Mouse (Mus musculus): ENCODE data around the gene Olfr262.
"Not testable (repeated sequence)": the region's sequence is repeated elsewhere in the genome, so short reads cannot be mapped to it uniquely, and the experiment has no call there.

Gene Olfr262

GRCm38 (mm10) chr19:12241559-12241958 lies at the start of gene Olfr262:
Gene Olfr262 (minus strand): TSS chr19:12241659.
- DNase-seq (ENCODE audit: low spot score in 2 of 2), result no peak

GRCm38 (mm10) chr19:12279554-12279953 lies 38.1 kb upstream of the Olfr262 start, which contains the start of gene Olfr1434:
Gene Olfr1434 (plus strand): TSS chr19:12279854.
- no peak for DNase-seq (ENCODE audit: low spot score in 2 of 2)

GRCm38 (mm10) chr19:12260732-12261131 lies 19.3 kb upstream of the Olfr262 start, which contains the start of gene Olfr235:
Gene Olfr235 (plus strand): TSS chr19:12261032.
- no peak for DNase-seq (ENCODE audit: low spot score in 2 of 2)

- DNase-seq (ENCODE audit: low spot score in 2 of 2), result not testable (repeated sequence)
Measured at GRCm38 (mm10) chr19:12232496-12232895, 9.0 kb downstream of the Olfr262 start, which contains the start of gene Olfr1432. Gene Olfr1432 (minus strand): TSS chr19:12232596.

DNA sequence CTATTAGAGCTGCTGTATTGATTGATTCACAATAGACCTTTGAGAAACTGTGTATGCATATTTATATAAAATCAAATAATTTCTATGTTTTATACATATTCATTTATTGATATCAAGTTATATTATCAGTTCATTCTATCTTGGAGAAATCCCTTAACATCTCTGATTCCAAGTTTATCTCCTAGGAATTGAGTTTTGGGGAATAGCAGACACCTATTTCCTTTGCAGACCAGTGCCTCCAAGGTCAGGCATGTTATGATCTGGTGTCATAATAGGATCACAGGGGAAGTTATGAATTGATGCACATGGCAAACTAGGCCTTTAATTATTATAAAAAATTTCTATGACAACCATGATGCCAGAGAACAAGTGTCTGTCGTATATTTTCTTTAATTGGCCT lies 41.1 kb downstream of the Olfr262 start, which contains the start of gene Olfr1431:
Gene Olfr1431 (plus strand): TSS at position 301 of the 400 bp plus-strand sequence.
- DNase-seq (ENCODE audit: low spot score in 2 of 2), result no peak

DNA sequence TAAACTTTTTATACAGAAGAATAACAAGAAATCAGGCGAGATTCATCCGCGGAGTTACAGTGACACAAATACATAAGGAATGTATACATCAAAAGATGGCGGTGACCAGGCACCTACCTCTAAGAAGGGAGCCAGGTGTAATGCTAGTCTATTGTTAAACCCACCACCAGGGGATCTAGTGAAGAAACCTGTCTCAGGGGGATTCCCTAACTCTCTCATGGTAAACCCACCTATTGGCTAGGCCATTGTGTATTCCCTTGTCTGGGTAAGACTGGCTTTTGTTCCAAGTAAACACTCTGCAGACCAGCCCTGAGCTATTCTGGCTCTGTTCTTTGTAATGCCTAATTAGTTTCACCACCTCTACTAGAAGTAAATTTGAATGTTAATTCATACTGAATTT lies 42.4 kb downstream of the Olfr262 start:
- not testable (repeated sequence) for DNase-seq (ENCODE audit: low spot score in 2 of 2)

Measured in spleen, postnatal 14 days (tissue).